Mouse (Mus musculus): ENCODE measurements around the gene Atp8a1. TPM values are rescaled to one million over a fixed set of nuclear protein-coding genes. Genes with fewer than 3 reads are reported as not detected.

Gene Atp8a1
- total and polyA plus RNA-seq, 2 experiments = 3.8 to 5.1 TPM

DNA sequence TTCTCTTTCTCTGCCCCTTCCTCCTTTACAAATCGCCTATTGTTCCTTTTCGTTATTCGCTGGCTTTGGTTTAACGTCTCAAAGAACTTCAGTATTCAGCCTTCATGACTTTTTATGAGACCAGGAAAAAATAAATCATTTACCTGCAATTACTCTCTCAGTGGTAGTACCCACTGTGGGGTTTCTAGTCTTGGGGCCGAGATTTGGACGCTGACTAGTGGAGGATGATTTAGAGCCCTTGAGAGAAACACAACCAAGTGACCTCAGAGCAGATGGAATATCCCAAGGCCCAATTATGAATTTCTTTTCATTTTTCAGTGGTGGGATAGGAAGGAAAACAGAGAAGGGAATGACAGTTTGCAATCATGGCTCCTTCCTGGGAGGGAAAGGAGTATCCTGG is 114.1 kb downstream of the Atp8a1 start:
- 92% methylated on average over 6 of the region's 6 CpGs for WGBS
- Histone ChIP-seq H3K36me3 (ENCODE audit: control insufficient read depth, insufficient read depth, low read length) (no peaks in the 10 kb centered on the region), H3K27me3 (ENCODE audit: control insufficient read depth, insufficient read depth, low read length) (no peaks in the 10 kb centered on the region), H3K4me3 (ENCODE audit: insufficient read depth, low read depth, low read length) (no peak overlapping the region), H3K4me1 (ENCODE audit: control insufficient read depth, insufficient read depth, low read length) (no peaks in the 10 kb centered on the region), H3K79me2 (ENCODE audit: control insufficient read depth, insufficient read depth, low read length) (no peaks in the 10 kb centered on the region), H3K9ac (ENCODE audit: low read depth, low read length) (no peak overlapping the region), H3K27ac (replicated peaks; ENCODE audit: insufficient read depth, low read depth, low read length) (no peak overlapping the region)
- TF ChIP-seq CTCF (IDR thresholded peaks at IDR 0.05; ENCODE audit: low read depth, low read length) = no peak
- TF ChIP-seq POLR2A (IDR thresholded peaks at IDR 0.05; ENCODE audit: extremely low read depth, insufficient read depth, low read length) = no peak
- no peak for DNase-seq (ENCODE audit: extremely low read depth, low read depth, low spot score)

DNA sequence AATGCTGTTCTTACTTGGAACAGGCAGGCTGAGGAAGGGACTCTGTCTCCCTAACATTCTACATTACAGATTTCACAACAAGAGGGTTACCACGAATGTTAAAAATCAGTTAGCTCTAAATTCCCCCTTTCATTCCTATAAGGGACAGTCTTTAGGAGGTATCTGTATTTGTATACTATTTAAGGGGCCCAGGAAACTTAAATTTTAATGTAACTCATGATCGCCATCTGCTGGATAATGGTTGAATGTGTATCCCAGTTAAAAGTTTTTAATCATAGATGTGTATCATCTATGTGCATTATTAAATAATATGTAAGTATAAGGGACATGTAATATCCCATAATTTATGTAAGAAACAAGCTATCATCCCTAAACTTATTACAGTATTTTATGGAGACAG is 119.5 kb downstream of the Atp8a1 start:
- TF ChIP-seq CTCF (IDR thresholded peaks at IDR 0.05; ENCODE audit: low read depth, low read length) (no peak), POLR2A (IDR thresholded peaks at IDR 0.05; ENCODE audit: extremely low read depth, insufficient read depth, low read length) (no peak)
- WGBS = 9% methylated on average over 2 of the region's 2 CpGs
- H3K4me1 ChIP-seq (ENCODE audit: control insufficient read depth, insufficient read depth, low read length) = no peaks in the 10 kb centered on the region

GRCm38 (mm10) chr5:67726810-67727209 is 120.4 kb downstream of the Atp8a1 start:
- no peak overlapping the region for H3K9ac ChIP-seq (ENCODE audit: low read depth, low read length)
- no peaks in the 10 kb centered on the region for H3K27me3 ChIP-seq (ENCODE audit: control insufficient read depth, insufficient read depth, low read length)
- 90% methylated on average over 13 of the region's 13 CpGs for WGBS
- H3K79me2 ChIP-seq (ENCODE audit: control insufficient read depth, insufficient read depth, low read length) = no peaks in the 10 kb centered on the region
- DNase-seq (ENCODE audit: extremely low read depth, low read depth, low spot score) = no peak
- TF ChIP-seq POLR2A (IDR thresholded peaks at IDR 0.05; ENCODE audit: extremely low read depth, insufficient read depth, low read length) = no peak
- TF ChIP-seq CTCF (IDR thresholded peaks at IDR 0.05; ENCODE audit: low read depth, low read length) = no peak
- H3K36me3 ChIP-seq (ENCODE audit: control insufficient read depth, insufficient read depth, low read length) = no peaks in the 10 kb centered on the region
- H3K27ac ChIP-seq (replicated peaks; ENCODE audit: insufficient read depth, low read depth, low read length) = no peak overlapping the region
- H3K4me3 ChIP-seq (ENCODE audit: insufficient read depth, low read depth, low read length) = no peak overlapping the region
- no peaks in the 10 kb centered on the region for H3K4me1 ChIP-seq (ENCODE audit: control insufficient read depth, insufficient read depth, low read length)

More for the DNA sequence above, 119.5 kb downstream of the Atp8a1 start:
- no peak overlapping the region for H3K27ac ChIP-seq (replicated peaks; ENCODE audit: insufficient read depth, low read depth, low read length)
- H3K27me3 ChIP-seq (ENCODE audit: control insufficient read depth, insufficient read depth, low read length) = no peaks in the 10 kb centered on the region
- DNase-seq (ENCODE audit: extremely low read depth, low read depth, low spot score) = no peak
- no peak overlapping the region for H3K9ac ChIP-seq (ENCODE audit: low read depth, low read length)
- H3K4me3 ChIP-seq (ENCODE audit: insufficient read depth, low read depth, low read length) = no peak overlapping the region
- H3K36me3 ChIP-seq (ENCODE audit: control insufficient read depth, insufficient read depth, low read length) = no peaks in the 10 kb centered on the region
- no peaks in the 10 kb centered on the region for H3K79me2 ChIP-seq (ENCODE audit: control insufficient read depth, insufficient read depth, low read length)

GRCm38 (mm10) chr5:67701641-67702040 is 145.6 kb downstream of the Atp8a1 start:
- Histone ChIP-seq H3K4me3 (ENCODE audit: insufficient read depth, low read depth, low read length) (no peak overlapping the region), H3K36me3 (ENCODE audit: control insufficient read depth, insufficient read depth, low read length) (no peaks in the 10 kb centered on the region), H3K79me2 (ENCODE audit: control insufficient read depth, insufficient read depth, low read length) (no peaks in the 10 kb centered on the region), H3K9ac (ENCODE audit: low read depth, low read length) (no peak overlapping the region), H3K27ac (replicated peaks; ENCODE audit: insufficient read depth, low read depth, low read length) (no peak overlapping the region), H3K27me3 (ENCODE audit: control insufficient read depth, insufficient read depth, low read length) (no peaks in the 10 kb centered on the region; the same call in 1 of the 2 replicates), H3K4me1 (ENCODE audit: control insufficient read depth, insufficient read depth, low read length) (no peaks in the 10 kb centered on the region)
- 96% methylated on average over 7 of the region's 7 CpGs for WGBS
- DNase-seq (ENCODE audit: extremely low read depth, low read depth, low spot score) = no peak
- TF ChIP-seq CTCF (IDR thresholded peaks at IDR 0.05; ENCODE audit: low read depth, low read length) (no peak), POLR2A (IDR thresholded peaks at IDR 0.05; ENCODE audit: extremely low read depth, insufficient read depth, low read length) (no peak)

DNA sequence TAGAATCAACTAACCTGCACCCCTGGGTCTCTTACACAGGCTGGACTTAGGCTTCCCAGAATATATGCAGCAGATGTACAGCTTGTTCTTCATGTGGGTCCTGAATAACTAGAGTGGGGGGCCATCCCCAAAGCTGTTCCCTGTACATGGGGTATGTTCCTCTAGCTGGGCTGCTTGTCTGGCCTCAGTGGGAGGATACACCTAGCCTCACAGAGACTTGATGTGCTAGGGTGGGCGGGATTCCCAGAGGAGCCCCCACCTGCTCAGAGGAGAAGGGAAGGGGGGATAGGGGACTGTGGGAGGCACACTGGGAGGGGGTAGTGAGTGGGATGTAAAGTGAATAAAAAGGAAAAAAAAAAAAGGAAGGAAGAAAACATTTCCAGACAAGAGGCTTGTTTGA is 147.8 kb downstream of the Atp8a1 start:
- Histone ChIP-seq H3K79me2 (ENCODE audit: control insufficient read depth, insufficient read depth, low read length) (no peaks in the 10 kb centered on the region), H3K27me3 (ENCODE audit: control insufficient read depth, insufficient read depth, low read length) (no peaks in the 10 kb centered on the region; the same call in 1 of the 2 replicates), H3K4me1 (ENCODE audit: control insufficient read depth, insufficient read depth, low read length) (no peaks in the 10 kb centered on the region), H3K4me3 (ENCODE audit: insufficient read depth, low read depth, low read length) (no peak overlapping the region), H3K36me3 (ENCODE audit: control insufficient read depth, insufficient read depth, low read length) (no peaks in the 10 kb centered on the region), H3K9ac (ENCODE audit: low read depth, low read length) (no peak overlapping the region), H3K27ac (replicated peaks; ENCODE audit: insufficient read depth, low read depth, low read length) (no peak overlapping the region)
- 90% methylated on average over 1 of the region's 1 CpGs for WGBS
- no peak for DNase-seq (ENCODE audit: extremely low read depth, low read depth, low spot score)
- TF ChIP-seq CTCF (IDR thresholded peaks at IDR 0.05; ENCODE audit: low read depth, low read length) (no peak), POLR2A (IDR thresholded peaks at IDR 0.05; ENCODE audit: extremely low read depth, insufficient read depth, low read length) (no peak)

GRCm38 (mm10) chr5:67698176-67698575 is 149.1 kb downstream of the Atp8a1 start:
- TF ChIP-seq POLR2A (IDR thresholded peaks at IDR 0.05; ENCODE audit: extremely low read depth, insufficient read depth, low read length) = no peak
- WGBS = 92% methylated on average over 3 of the region's 3 CpGs
- H3K4me1 ChIP-seq (ENCODE audit: control insufficient read depth, insufficient read depth, low read length) = no peaks in the 10 kb centered on the region
- no peaks in the 10 kb centered on the region for H3K79me2 ChIP-seq (ENCODE audit: control insufficient read depth, insufficient read depth, low read length)
- H3K9ac ChIP-seq (ENCODE audit: low read depth, low read length) = no peak overlapping the region
- no peak overlapping the region for H3K4me3 ChIP-seq (ENCODE audit: insufficient read depth, low read depth, low read length)
- H3K27me3 ChIP-seq (ENCODE audit: control insufficient read depth, insufficient read depth, low read length) = no peaks in the 10 kb centered on the region; the same call in 1 of the 2 replicates
- H3K27ac ChIP-seq (replicated peaks; ENCODE audit: insufficient read depth, low read depth, low read length) = no peak overlapping the region
- no peak for DNase-seq (ENCODE audit: extremely low read depth, low read depth, low spot score)
- H3K36me3 ChIP-seq (ENCODE audit: control insufficient read depth, insufficient read depth, low read length) = no peaks in the 10 kb centered on the region
